Mouse (Mus musculus) natural killer cell, adult 2 months (primary cell): ENCODE results near the gene Wwox.

Experiments
- DNase-seq, 2 experiments: peaks; one replicate each; pipeline ENCODE4 v3.0.0; 2022; ENCODE audit warnings: low spot score in 2 of 2

The Wwox gene

GRCm38 (mm10) chr8:114890478-114890877 is 451.0 kb downstream of the Wwox start:
- DNase-seq = no peak

- no peak for DNase-seq
Observed at GRCm38 (mm10) chr8:114891252-114891651, 451.8 kb downstream of the Wwox start.

GRCm38 (mm10) chr8:114897432-114897831 is 458.0 kb downstream of the Wwox start:
- DNase-seq = no peak

- no peak for DNase-seq
Observed at GRCm38 (mm10) chr8:114899157-114899556, 459.7 kb downstream of the Wwox start.

GRCm38 (mm10) chr8:114902584-114902983 is 463.1 kb downstream of the Wwox start:
- no peak for DNase-seq

- DNase-seq = no peak
Observed at GRCm38 (mm10) chr8:114908086-114908485, 468.6 kb downstream of the Wwox start.

- peak in 1 of 2 experiments; percentile 38 for DNase-seq
Observed at GRCm38 (mm10) chr8:114908589-114908988, 469.1 kb downstream of the Wwox start.

- DNase-seq = peak in 1 of 2 experiments; percentile 3
Observed at GRCm38 (mm10) chr8:114909146-114909545, 469.7 kb downstream of the Wwox start.

GRCm38 (mm10) chr8:114911031-114911580 is 471.7 kb downstream of the Wwox start:
- DNase-seq = no peak

GRCm38 (mm10) chr8:114923629-114924028 is 484.2 kb downstream of the Wwox start:
- no peak for DNase-seq

- DNase-seq = no peak
Observed at GRCm38 (mm10) chr8:114927412-114927811, 488.0 kb downstream of the Wwox start.

- DNase-seq = no peak
Observed at GRCm38 (mm10) chr8:114927917-114928316, 488.5 kb downstream of the Wwox start.

GRCm38 (mm10) chr8:114929597-114929996 is 490.1 kb downstream of the Wwox start:
- DNase-seq = no peak

GRCm38 (mm10) chr8:114932071-114932630 is 492.7 kb downstream of the Wwox start:
- no peak for DNase-seq

- peak; percentile 4 to 10 for DNase-seq
Observed at GRCm38 (mm10) chr8:114933248-114933647, 493.8 kb downstream of the Wwox start.

- DNase-seq = no peak
Observed at GRCm38 (mm10) chr8:114936887-114937286, 497.4 kb downstream of the Wwox start.

GRCm38 (mm10) chr8:114939338-114939737 is 499.9 kb downstream of the Wwox start:
- DNase-seq = no peak

- no peak for DNase-seq
Observed at GRCm38 (mm10) chr8:114941096-114941495, 501.6 kb downstream of the Wwox start.

GRCm38 (mm10) chr8:114941644-114942043 is 502.2 kb downstream of the Wwox start:
- DNase-seq = no peak

- no peak for DNase-seq
Observed at GRCm38 (mm10) chr8:114947921-114948320, 508.5 kb downstream of the Wwox start.

- no peak for DNase-seq
Observed at GRCm38 (mm10) chr8:114956377-114957168, 517.1 kb downstream of the Wwox start.

GRCm38 (mm10) chr8:114958437-114959107 is 519.1 kb downstream of the Wwox start:
- no peak for DNase-seq
